Mouse (Mus musculus): ENCODE results near the gene 4430402I18Rik.
A peak's percentile ranks its signal among the peaks of the same experiment; 100 is the strongest.
"Not testable (repeated sequence)": the region's sequence is repeated elsewhere in the genome, so short reads cannot be mapped to it uniquely, and the experiment has no call there.

4430402I18Rik gene

GRCm38 (mm10) chr19:28967652-28968051, at the start of gene 4430402I18Rik:
Gene 4430402I18Rik, minus strand, starts transcription at chr19:28967800.
- DNase-seq (ENCODE audit: low spot score) = no peak

GRCm38 (mm10) chr19:29016786-29017185, 49.2 kb upstream of the 4430402I18Rik start:
- DNase-seq (ENCODE audit: low spot score) = no peak

DNA sequence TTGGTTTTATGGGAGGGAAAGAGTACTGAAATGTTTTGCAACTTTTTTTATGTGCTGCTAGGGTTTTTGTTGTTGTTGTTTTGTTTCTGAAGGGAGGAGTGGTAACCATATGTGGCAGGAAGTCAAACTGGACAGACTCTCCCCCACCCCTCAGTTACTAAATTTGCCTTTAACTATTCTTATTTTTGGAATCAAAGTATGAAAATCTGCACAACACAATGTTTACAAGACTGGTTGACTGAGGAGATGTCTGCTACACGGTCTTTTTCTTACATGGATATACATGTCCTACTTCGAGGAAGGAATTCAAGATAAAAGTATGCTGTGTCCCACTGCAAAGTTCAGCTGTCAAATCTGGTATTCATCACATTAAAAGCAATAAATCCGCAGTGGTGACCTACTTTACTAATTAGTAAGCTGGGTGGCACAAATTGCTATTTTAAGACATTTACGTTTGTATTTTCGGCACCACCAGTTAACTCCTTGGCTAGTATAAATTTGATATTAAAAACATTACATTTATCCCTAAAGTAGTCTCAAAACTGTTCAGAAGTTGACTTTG, 48.7 kb upstream of the 4430402I18Rik start:
- DNase-seq (ENCODE audit: low spot score) = no peak

- no peak for DNase-seq (ENCODE audit: low spot score)
These were observed 48.0 kb upstream of the 4430402I18Rik start for GRCm38 (mm10) chr19:29015410-29016203.

DNA sequence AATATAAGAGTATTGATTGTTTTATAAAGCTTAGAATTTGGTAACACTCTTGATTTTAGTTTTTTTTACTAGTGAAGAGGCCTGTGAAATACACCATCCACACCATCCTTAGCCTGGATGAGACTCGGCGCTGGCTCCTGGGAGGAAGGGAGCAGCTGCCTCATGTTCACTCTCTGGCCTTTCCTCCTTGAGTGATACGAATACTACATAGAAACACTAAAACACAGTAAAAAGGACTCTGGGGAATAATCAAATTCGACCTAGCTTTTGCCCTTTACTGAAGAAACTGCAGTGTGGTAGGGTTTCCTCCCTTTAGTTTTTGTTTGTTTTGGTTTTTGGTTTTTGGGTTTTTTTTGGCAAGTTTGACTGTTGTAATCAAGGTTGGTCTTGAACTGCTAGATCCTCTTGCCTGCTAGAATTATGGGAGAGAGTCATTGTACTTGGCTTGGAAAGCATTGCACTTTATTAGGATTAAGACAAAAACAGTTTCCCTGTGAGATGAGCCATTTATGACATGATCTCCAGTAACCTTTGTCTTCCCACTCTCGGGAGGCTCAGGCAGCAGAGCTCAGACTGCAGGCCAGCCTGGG, 47.0 kb upstream of the 4430402I18Rik start:
- DNase-seq (ENCODE audit: low spot score) = no peak

GRCm38 (mm10) chr19:29011355-29011990, 43.9 kb upstream of the 4430402I18Rik start:
- no peak for DNase-seq (ENCODE audit: low spot score)

DNA sequence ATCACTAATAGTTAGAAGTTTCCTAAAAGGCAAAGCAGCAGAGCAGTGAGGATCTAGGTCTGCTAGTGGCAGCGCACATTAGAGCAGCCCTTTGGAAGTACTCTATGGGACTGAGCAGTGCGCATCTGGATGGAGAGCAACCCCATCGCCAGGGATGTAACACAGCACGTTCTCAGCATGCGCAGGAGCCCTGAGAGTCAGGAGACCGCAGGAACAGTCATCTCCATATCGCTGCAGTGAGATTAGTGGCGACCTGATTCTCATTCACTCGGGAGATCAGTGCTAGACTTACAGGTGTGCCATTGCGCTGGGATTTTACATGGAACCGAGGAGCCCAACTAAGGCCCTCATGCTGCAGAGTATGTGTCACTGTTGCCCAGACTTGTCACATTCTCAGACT, 41.4 kb upstream of the 4430402I18Rik start:
- DNase-seq (ENCODE audit: low spot score) = no peak

GRCm38 (mm10) chr19:29008069-29008706, 40.6 kb upstream of the 4430402I18Rik start:
- no peak for DNase-seq (ENCODE audit: low spot score)

GRCm38 (mm10) chr19:29000321-29000720, 32.7 kb upstream of the 4430402I18Rik start:
- not testable (repeated sequence) for DNase-seq (ENCODE audit: low spot score)

DNA sequence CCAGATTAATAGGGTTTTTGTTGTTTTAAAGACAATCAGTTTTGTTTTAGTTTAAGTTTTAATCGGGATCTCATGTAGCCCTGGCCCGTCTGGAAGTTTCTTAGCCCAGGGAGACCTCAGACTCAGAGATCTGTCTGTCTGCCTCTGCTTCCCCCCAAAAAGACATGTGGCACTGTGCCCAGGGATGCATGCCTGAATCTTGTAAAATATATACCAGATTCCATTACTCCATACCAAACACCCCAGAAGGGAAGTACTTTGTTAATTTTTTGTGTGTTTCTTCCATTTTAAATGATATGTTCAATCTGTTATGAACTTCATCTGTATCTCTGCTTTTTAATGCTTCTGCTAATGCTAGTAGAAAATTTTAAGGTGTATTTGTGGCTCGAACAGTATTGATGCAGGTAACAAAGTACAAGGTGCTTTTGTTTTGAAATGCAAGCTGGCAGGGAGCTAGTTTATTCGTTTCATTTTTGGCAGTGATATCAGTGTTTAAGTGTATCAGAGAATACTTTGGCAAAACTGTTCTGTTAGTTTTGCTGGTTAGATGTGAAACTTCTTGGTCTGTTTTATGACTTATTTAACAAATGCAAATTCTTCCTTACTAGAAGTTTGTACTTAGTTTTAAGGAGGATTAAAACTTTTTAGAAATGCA, 30.5 kb upstream of the 4430402I18Rik start:
- no peak for DNase-seq (ENCODE audit: low spot score)

GRCm38 (mm10) chr19:28995366-28995765, 27.8 kb upstream of the 4430402I18Rik start:
- DNase-seq (ENCODE audit: low spot score) = no peak

DNA sequence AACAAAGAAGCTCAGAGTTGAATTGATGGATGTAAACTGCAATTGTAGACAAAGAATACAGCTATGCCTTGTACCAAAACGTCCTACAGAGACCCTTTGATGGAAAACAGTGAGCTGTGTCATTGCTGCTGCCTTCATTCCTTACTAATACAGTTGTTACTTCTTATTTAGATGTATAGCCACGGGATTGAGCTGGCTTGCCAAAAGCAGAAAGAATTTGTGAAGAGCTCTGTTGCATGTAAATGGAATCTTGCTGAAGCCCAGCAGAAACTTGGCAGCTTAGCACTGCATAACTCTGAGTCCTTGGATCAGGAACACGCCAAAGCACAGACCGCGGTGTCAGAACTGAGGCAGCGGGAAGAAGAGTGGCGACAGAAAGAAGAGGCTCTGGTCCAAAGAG, 27.3 kb upstream of the 4430402I18Rik start:
- no peak for DNase-seq (ENCODE audit: low spot score)

GRCm38 (mm10) chr19:28991391-28991790, 23.8 kb upstream of the 4430402I18Rik start:
- no peak for DNase-seq (ENCODE audit: low spot score)

DNA sequence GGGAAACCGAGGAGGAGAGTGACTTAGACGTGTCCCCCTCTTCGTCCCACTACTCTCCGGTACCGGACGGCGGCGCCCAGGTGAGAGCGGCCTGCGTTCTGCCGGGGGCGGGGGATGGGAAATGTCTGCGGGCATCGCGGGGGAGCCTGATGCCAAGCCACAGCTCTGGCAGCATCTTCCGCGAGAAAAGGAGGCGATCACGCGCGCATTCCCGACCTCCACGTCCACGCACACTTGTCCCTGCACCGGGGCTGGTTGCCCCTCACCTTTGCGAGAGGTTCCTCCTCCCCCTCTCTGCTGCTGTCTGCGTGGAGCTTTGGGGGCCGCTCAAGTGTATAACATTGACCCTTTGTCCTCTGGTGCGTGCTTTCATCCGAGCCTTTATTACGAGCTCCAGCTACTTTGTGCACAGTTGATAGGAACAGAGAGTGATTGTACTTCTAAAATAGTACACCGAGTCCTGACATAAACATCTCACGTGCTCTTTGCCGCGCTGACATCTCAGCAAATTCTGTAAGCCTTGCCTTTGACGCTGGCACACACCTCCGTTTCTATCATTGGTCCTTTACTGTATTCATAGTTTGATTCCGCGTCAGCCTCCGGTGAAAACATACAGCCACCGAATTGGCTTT, 23.1 kb upstream of the 4430402I18Rik start:
- DNase-seq (ENCODE audit: low spot score) = peak; percentile 45

DNA sequence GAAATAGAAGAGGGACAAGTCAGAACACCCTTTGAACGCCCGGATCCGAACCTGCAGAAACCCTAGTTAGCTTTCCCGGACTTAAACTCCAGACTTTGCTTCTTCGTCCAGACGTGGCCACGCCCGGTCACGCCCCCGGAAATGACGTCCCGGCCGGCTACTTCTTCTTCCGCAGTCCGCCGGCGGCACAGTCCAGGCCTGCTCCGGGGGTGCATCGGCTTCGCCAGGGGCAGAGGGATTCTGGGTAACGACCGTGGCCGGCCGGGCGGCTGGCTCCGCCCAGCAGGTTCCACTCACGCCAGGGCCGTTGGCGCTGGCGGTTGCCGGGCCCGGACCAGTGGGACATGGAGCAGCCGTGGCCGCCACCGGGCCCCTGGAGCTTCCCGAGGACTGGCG, 22.6 kb upstream of the 4430402I18Rik start, which contains the start of gene Cdc37l1:
Gene Cdc37l1, plus strand, starts transcription at position 159 of the 396 bp plus-strand sequence.
- peak; percentile 93 for DNase-seq (ENCODE audit: low spot score)

DNA sequence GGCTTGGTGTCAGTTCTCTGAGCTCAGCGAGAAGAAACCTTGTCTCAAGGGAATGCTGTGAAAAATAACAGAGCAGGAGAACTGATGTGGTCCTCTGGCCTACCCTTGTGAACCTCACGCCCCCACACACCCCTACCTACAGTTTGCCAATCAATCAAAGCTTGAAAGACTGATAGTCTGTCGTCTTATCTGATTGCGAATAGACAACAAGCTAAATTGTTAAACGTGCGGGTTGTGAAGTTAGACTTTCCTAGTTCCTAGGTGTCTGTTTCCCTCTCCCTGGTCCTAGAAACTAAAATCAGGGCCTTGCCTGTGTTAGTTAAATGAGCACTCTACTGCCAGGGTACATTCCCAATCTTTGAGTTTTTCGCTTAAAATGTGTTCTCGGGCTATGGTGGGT, 21.9 kb upstream of the 4430402I18Rik start:
- DNase-seq (ENCODE audit: low spot score) = no peak

DNA sequence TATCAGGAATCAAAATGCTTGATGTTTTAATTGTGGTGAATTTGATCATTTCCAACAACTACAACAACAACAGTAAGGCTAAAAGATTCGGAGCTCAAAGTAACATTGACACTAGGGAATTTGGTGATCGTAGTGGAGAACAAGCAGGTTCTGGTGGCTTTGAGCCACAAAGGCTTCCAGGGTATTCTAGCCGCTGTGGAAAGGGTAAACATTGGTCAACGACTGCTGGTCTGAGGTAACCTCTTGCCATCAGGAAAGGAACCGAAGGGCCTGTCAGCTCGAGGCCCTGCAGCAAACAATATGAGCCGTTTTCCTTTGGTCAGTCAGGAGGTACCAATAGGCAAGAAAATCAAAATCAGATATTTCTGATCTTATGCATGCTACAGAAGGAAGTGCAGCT, 15.0 kb upstream of the 4430402I18Rik start:
- no peak for DNase-seq (ENCODE audit: low spot score)

- DNase-seq (ENCODE audit: low spot score) = peak; percentile 42
These were observed 7.4 kb upstream of the 4430402I18Rik start for GRCm38 (mm10) chr19:28974862-28975611.

DNA sequence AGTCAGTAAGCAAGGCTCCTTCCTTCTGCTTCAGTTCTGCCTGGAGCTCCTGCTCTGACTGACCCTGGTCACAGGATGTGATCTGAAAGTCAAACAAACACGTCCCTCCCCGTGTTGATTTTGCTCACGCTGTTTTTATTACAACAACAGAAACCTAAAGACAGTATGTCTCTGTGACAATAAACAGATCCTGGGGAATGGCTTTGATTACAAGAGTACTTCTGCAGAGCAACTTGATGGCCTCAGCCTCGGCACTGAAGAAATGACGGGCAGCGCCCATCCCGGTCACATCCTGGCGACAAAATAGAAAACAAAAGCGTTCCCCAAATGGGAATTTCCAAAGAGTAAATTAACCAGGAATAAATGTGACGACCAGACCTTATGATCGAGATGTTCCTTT, 2.7 kb upstream of the 4430402I18Rik start:
- no peak for DNase-seq (ENCODE audit: low spot score)

- DNase-seq (ENCODE audit: low spot score) = no peak
These were observed 1.6 kb upstream of the 4430402I18Rik start for GRCm38 (mm10) chr19:28969231-28969630.
